Mouse (Mus musculus) sigmoid colon, adult 10 weeks (tissue): Measurements from ENCODE around the gene Fuz. TPM values are rescaled to one million over a fixed set of nuclear protein-coding genes. Genes with fewer than 3 reads are reported as not detected.

ENCODE experiments used
- polyA plus RNA-seq: library from polyadenylated mRNA; stranded (reverse); fragments of 350-450 nt; fragmentation: Illumina TruSeq; extraction: RNeasy Lipid Tissue Mini Kit (QIAGEN cat#74804); gene quantifications from one replicate; pipeline ENCODE4 v1.2.3, GENCODE M21; 2014; ENCODE audit warnings: low read depth, low replicate concordance

Fuz gene
- polyA plus RNA-seq, result 3.2 TPM

DNA sequence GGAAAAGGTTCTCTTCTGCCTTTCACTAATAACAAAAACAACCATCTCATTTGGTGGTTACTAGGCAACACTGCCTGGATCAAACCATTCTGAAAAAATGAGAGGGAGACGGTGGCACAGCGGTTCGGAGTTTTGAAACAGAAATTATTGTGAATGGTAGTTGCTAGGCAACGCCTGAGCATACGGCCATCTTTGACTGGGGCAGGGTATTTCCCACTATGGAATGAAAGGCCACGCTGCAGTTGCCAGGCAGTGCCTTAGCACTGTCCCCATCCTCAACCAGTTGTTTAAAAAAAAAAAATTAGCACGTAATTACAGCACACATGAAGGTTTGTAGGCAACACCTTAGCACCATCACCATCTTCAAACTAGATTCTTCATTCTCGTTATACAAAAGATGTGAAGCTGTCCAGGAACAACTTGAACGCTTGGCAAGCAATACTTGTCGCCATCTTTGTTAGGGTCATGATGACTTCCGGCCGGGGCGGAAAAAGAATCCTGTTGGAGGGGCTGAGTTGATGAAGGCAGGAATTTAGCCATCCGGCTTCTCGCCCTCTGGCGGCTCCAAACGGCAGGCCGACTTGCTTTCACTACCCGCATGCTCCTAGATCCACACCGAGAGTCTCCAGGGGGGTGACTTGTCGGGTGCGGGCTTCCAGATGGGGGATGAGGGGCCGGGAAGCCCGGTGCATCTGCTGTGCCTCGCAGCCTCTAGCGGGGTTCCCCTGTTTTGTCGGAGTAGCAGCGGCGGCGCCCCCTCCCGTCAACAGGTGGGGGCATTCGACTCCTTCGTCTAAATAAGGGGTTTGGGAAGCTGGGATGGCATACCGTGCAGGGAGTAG is at the start of gene Fuz:
Gene Fuz (plus strand): TSS at position 487 of the 842 bp plus-strand sequence.

DNA sequence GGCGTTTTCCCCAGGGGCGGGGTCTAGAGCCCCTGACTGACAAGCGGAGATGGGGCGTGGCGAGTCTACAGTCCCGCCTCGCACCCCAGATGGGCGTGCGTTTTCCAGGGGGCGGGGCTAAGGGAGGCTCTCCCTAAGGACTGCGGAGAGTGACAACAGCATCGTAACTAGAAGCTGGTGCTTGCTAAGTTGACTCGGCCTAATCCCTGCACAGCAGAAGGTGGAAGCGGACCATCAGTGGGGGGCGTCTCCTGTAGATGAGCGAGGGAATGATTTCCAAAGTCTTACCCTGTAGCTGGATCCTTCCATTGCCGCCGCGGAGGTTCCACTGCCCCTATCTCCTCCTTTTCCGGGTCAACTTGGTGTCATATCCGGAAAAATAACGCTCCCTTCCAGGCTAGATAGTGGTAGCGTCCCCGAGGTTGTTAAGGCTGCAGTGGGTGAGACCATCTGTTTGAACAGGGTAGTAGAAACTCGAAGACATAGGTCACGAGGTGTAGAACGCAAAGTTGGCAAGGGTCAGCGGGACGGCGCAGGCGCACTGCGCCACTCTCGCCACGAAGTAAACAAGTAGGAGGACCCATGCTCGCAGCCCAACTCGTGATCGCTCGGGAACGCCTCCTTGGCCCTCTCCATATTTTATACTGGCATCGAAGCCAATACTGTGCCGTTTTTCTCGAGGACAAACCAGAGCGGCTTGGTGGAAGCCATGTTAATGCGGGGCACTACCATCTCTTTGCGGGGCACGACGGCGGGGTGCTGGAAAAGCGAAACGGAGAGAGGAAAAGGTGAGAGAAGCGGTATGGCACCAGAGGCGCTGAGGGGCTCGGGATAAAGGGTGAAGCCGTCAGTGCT is 47.1 kb upstream of the Fuz start, which contains the start of the genes Akt1s1 and Tbc1d17:
Gene Akt1s1 (plus strand): TSS at position 431 of the 855 bp plus-strand sequence.
Gene Tbc1d17 (minus strand): TSS at position 519 of the 855 bp plus-strand sequence.

GRCm38 (mm10) chr7:44857042-44857552 is 38.8 kb upstream of the Fuz start, which contains the start of gene Pnkp:
Gene Pnkp (plus strand): TSS chr7:44857139.

GRCm38 (mm10) chr7:44869697-44870528 is 26.0 kb upstream of the Fuz start, which contains the start of gene Ptov1:
Gene Ptov1 (minus strand): TSS chr7:44869788.

DNA sequence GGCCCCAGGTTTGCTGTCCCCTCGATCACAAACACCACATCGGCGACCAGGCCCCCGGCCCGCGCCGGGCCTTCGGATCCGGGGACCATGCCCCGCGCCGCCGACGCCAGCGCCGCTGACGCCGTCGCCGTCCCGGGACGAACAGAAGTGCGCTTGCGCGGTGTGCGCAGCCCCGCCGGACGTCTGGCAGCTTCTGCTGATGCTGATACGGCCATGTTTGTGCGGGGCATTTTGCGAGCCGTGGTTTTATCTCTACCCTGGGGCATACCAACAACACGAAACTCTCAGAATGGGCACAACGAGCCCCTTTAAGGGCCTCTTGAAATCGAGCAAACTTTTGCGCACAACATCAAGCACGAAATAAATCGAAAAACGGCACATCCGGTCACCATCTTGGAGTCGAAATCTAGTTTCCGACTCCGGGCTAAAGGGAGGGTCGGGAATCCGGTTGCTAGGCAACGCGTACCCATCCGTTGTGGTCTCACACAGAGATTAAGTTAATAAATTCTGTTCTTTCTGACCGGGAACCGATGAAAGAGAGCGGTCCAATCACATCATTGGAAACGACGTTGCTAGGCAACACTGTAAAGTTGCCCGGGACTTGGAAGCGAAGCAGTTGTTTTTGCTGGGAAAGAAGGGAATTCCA is 3.5 kb upstream of the Fuz start, which contains the start of gene Med25:
Gene Med25 (minus strand): TSS at position 437 of the 646 bp plus-strand sequence.

DNA sequence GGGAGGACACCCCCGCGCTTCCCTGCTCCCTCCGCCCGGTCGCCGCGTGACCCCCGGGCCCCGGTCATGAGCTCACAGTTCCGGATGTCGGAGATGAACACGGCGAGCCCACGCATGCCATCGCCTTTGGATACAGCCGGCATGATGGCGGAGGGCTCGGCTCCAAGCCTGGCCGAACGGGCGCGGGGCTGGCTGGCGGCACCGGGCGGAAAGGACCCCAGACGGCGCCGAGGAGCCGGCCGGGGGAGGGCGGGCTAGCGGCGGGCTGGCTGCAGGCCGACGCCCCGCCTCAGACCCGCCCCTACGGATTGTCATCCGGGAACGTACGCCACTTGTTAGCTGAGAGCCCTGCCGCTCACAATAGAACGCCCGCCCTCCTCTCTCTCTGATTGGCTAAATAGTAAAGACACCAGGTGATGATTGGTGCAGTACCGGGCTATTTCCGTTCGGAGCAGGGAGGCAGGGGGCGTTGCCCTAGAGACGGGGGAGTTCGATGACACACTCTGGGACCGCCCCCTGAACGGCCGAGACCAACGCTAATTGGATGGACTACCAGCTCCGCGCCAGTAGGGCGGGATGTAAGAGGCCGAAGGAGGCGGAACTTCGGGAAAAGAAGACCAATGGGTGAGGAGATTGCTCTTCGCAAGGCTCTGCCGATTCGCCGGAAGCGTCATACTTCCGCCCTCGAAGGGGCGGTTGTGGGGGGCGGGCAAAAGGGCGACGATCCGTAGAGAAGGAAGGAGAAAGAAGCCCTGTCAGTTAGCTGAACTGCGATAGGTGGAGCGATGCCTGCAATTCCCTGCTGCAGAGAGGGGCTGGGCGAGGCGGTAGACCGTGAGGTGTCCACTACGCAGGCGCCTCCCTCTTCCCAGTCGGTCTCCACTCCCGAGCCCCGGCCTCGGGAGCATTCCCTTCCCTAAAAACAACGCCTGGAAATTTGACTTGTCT is 33.6 kb downstream of the Fuz start, which contains the start of gene Ap2a1:
Gene Ap2a1 (minus strand): TSS at position 293 of the 948 bp plus-strand sequence.

GRCm38 (mm10) chr7:44942904-44943303 is 47.0 kb downstream of the Fuz start, which contains the start of gene Tsks:
Gene Tsks (plus strand): TSS chr7:44943204.

Other genes with a start within 250 kb of the Fuz start
- gene Myh14, start 225.2 kb upstream of the Fuz start, polyA plus RNA-seq, result 2.9 TPM
- not detected for gene Izumo2, start 187.3 kb upstream of the Fuz start, polyA plus RNA-seq
- gene Vrk3, start 147.7 kb upstream of the Fuz start, polyA plus RNA-seq, result 16.2 TPM
- gene Zfp473, start 145.0 kb upstream of the Fuz start, polyA plus RNA-seq, result 0.35 TPM
- gene Nup62, start 80.0 kb upstream of the Fuz start, polyA plus RNA-seq, result 4.4 TPM
- not detected for gene Il4i1, start 79.7 kb upstream of the Fuz start, polyA plus RNA-seq
- gene Atf5, start 79.4 kb upstream of the Fuz start, polyA plus RNA-seq, result 3.8 TPM
- 1.7 TPM for gene Akt1s1, start 47.1 kb upstream of the Fuz start, polyA plus RNA-seq
- 1.0 TPM for gene Tbc1d17, start 47.0 kb upstream of the Fuz start, polyA plus RNA-seq
- gene Pnkp, start 38.9 kb upstream of the Fuz start, polyA plus RNA-seq, result 0.19 TPM
- gene Ptov1, start 26.3 kb upstream of the Fuz start, polyA plus RNA-seq, result not detected
- 2.7 TPM for gene Med25, start 3.4 kb upstream of the Fuz start, polyA plus RNA-seq
- gene Ap2a1, start 33.4 kb downstream of the Fuz start, polyA plus RNA-seq, result 19.4 TPM
- not detected for gene Tsks, start 47.1 kb downstream of the Fuz start, polyA plus RNA-seq
- gene Cpt1c, start 78.8 kb downstream of the Fuz start, polyA plus RNA-seq, result 0.44 TPM
- 3.3 TPM for gene Prmt1, start 90.5 kb downstream of the Fuz start, polyA plus RNA-seq
- 24.0 TPM for gene Irf3, start 101.6 kb downstream of the Fuz start, polyA plus RNA-seq
- 0.76 TPM for gene Bcl2l12, start 102.6 kb downstream of the Fuz start, polyA plus RNA-seq
- gene Scaf1, start 120.3 kb downstream of the Fuz start, polyA plus RNA-seq, result 6.3 TPM
- gene Rras, start 121.9 kb downstream of the Fuz start, polyA plus RNA-seq, result 3.2 TPM
- gene Prr12, start 156.8 kb downstream of the Fuz start, polyA plus RNA-seq, result 0.22 TPM
- 6.3 TPM for gene Nosip, start 166.3 kb downstream of the Fuz start, polyA plus RNA-seq
- gene Prrg2, start 166.6 kb downstream of the Fuz start, polyA plus RNA-seq, result 10.9 TPM
- not detected for gene Rcn3, start 196.1 kb downstream of the Fuz start, polyA plus RNA-seq
- 8.9 TPM for gene Fcgrt, start 207.8 kb downstream of the Fuz start, polyA plus RNA-seq
- 378 TPM for gene Rps11, start 228.4 kb downstream of the Fuz start, polyA plus RNA-seq
- gene Rpl13a, start 232.7 kb downstream of the Fuz start, polyA plus RNA-seq, result 519 TPM
- gene Gm45713, start 240.2 kb downstream of the Fuz start, polyA plus RNA-seq, result not detected
- gene Flt3l, start 240.4 kb downstream of the Fuz start, polyA plus RNA-seq, result 14.4 TPM